Mouse (Mus musculus): ENCODE results near the gene Atxn1.

DNA sequence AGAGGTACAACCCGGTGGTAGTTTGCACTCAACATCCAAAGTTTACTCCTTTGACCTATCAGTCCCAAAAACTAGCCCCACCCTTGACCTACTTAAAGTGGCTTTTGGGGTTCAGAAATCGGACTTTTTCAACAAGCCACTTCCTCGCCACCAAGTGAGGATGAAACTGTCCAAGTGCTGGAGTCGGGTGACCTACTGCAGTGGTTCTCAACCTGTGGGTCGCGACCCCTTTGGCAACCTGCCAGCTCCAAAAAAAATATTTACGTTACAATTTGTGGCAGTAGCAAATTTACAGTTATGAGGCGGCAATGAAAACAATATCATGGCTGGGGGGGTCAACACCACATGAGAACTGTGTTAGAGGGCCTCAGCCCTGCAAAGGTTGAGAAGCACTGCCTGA, 95.9 kb downstream of the Atxn1 start:
- TF ChIP-seq GATA1 (IDR thresholded peaks at IDR 0.05; ENCODE audit: borderline replicate concordance, low read length): no peak
- TF ChIP-seq FLI1 (IDR thresholded peaks at IDR 0.05; ENCODE audit: low read length): no peak
